Mouse (Mus musculus) frontal cortex, postnatal 14 days (tissue): ENCODE results near the gene Mnd1.

Experiments
- DNase-seq, 2 experiments: peaks; one replicate each; pipeline ENCODE4 v3.0.0; 2022; ENCODE audit warnings: low spot score in 2 of 2

The Mnd1 gene

DNA sequence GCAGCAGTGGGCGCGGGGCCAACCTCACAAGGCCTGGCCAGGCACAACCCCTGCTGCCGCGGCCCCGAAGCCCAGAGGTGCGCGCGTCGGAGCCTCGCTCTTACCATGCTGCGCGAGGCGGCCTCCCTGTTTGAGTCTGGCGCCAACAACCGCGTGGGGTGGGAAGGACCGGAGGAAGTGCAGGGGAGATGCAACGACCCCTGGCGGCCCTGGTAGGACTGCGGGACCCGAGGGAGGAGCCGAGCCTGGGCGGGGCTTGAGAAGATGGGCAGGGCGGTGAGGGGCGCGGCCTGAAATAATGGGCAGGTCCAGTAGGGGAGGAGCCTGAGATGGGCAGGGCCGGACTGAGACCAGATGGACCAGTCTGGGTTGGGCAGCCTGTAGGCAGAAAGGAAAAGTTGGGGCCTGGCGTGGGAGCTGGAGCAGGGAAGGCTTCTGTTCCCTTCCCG is at the start of gene Mnd1:
Mnd1 (minus strand) TSS at position 229 of the 449 bp plus-strand sequence.
- DNase-seq, result peak; percentile 94

- no peak for DNase-seq
Measured at GRCm38 (mm10) chr3:84204640-84205039, 49.1 kb upstream of the Mnd1 start.

DNA sequence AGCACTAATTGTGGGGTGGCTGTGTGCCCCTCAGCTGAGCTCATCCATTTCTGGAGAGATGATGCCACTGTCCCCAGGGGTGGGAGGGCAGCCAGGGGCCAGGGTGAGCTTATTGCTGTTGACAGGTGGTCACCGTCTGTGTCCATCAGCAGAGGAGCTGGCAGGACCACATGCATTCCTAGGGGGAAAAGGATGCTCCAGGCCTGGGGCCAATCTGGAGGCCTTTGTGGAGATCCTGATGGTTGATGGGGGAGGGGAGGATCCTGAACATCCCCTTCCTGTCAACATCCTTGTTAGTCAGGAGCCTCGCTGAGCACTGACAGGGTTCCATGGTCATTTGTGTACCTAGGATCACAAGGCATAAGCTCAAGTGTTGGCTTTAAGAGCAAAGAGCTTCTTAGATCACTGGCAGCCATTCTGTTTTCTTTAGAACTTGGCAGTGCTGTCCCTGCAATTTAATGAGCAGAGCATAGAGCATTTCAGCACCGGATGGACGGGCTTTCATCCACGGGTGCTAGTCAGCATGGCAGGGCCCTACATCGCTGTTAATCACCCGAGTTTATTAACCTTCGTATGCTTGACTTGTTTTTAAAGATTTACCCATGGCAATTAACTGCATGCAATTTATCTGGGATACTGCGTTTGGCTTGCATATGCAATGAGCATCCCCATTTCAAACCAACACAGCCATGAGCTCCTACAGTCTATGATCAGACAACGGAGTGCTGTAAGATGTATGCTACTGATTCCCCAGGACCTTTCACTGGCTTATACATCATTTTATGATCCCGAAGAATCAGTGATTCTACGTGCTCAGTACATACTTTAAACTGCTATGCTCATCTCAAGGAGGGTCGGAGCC is 45.2 kb upstream of the Mnd1 start:
- no peak for DNase-seq

GRCm38 (mm10) chr3:84199516-84199915 is 43.9 kb upstream of the Mnd1 start:
- no peak for DNase-seq

DNA sequence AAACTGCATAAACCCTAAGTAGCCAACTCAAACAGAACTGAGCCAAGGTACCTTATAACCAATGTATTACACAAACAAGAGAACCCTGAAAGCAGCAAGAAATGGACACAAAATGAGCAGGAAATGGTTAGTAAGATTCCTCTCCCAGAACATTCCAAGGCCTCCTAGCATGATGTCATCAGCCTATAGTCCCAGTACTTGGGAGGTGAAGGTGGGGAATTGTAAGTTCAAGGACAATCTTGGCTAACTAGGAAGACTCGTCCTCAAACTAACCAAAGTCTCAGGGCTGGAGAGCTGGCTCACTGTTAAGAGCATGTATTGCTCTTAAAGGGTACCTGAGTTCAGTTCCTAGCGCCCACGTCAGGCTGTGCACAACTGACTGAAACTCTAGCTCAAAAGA is 42.6 kb upstream of the Mnd1 start:
- no peak for DNase-seq

GRCm38 (mm10) chr3:84193881-84194280 is 38.3 kb upstream of the Mnd1 start:
- no peak for DNase-seq

- DNase-seq, result no peak
Measured at GRCm38 (mm10) chr3:84191141-84191881, 35.7 kb upstream of the Mnd1 start.

- DNase-seq, result no peak
Measured at GRCm38 (mm10) chr3:84190513-84191061, 35.0 kb upstream of the Mnd1 start.

DNA sequence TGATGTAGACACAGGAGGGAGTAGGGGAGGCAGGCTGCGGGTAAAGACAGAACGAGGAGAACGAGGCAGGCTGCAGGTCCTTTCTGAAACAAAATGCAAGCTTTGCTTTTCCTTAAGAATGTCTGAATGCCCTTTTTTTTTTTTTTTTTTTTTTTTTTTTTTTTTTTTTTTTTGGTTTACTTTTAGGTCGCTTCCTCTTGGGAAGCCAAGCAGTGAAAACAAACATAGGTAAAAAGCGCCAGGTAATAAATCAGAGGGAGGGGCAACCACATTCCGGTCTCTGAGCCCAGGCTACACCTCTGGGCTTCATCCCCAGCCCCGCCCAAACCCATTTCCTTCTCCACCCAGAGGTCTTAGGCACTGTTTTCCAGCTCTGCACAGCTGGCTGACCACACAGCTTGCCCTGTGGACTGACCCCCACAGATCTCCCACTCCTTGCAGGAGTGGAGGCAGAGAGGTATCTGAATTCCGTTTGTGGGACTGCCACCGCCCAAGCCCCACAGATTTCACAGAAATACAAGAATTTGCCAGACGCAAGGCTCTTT is 34.1 kb upstream of the Mnd1 start:
- no peak for DNase-seq

GRCm38 (mm10) chr3:84181717-84182116 is 26.1 kb upstream of the Mnd1 start:
- DNase-seq, result no peak

DNA sequence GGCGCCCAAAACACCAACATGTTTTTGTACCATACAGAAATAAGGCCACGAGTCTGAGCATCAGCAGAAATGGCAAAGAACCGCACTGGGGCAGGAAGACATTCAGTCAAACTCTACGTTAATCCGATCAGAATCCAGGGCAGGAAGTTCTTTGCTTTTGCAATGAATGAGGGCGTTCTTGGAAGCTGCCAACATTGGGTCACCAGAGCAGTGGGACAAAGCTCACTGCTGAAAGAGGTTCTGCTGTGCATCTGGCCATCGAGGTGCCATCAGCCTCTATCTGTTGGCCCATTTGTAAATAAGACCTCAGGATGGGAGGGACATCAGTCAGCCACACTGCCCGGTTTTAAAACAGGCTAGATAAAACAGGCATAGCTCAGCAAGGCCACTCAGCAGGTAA is 25.5 kb upstream of the Mnd1 start:
- no peak for DNase-seq

- DNase-seq, result no peak
Measured at GRCm38 (mm10) chr3:84180304-84180703, 24.7 kb upstream of the Mnd1 start.

- DNase-seq, result no peak
Measured at GRCm38 (mm10) chr3:84177834-84178233, 22.2 kb upstream of the Mnd1 start.

DNA sequence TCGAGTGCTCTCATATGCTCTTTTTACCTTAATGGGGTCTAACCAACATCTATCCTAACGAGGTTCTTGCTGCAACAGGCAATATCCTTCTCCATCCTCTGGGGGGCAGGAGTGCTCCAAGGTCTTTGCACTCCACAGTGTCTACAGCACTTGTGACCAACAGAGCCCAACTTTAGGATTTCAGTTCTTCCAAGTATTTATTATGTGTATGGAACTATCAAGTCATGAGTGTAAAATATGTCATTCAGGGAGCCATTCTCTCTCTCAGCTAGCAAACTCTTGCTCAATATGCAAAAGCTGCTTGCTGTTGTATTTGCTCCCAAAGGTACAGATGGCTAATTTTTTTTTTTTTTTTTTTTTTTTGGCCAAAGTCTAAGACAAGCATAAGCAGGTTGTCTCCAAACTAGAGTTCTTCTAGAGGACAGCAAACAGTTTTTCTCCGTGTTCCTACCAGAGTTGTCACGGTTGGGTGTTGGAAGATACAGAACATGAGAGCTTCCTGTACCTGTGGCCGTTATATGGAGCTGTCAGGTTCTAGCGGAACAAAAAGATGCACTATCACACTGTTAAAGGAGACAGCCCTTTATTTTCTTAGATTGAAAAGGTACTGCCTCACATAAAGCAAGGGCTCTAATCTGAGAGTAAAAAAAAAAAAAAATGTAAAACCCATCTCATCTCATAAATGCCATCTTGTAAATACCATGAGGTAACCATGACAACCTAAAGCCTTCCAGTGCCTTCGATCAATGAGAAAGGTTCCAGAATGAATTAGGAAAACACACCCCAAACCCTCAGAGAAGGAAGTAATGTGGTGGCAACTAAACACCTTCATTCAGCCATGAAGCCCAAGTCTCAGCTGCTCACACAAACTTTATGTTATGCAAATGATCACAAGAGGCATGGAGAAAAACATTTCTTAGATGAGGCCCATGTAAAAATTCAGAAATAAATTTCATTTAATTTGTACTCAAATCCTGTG is 20.0 kb upstream of the Mnd1 start:
- peak in 1 of 2 experiments; percentile 70 for DNase-seq

GRCm38 (mm10) chr3:84173581-84174154 is 18.1 kb upstream of the Mnd1 start, which contains the start of gene Gm6525:
Gene Gm6525 (plus strand): TSS chr3:84174104.
- DNase-seq, result no peak

- DNase-seq, result no peak
Measured at GRCm38 (mm10) chr3:84172406-84172805, 16.8 kb upstream of the Mnd1 start.

DNA sequence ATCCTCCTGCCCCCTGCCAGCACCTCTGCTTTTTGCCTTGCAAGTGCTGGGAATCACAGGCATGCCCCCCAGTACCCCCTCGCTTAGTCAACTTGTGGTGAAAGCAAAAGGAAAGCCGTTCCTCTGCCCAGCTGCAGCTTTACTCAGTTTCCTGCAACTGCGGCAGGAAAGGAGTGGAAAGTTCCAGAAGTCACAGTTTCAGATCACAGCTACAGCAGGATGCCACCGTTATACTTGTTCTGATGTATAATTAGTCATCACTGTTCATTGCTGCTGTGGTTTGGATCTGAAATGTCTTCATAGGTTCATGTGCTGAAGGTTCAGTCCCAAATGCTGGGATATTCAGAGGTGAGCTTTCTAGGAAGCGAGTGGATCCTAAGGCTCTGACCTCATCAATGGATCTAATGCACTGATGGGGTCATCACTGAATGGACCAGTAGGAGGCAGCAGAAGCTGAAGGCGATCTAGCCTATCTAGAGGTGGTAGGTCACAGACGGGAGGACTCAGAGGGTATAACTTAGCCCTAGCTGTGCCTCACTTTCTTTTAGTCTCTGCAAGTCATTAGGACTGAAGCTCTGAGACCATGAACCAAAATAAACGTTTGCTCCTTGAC is 13.9 kb upstream of the Mnd1 start:
- DNase-seq, result no peak

DNA sequence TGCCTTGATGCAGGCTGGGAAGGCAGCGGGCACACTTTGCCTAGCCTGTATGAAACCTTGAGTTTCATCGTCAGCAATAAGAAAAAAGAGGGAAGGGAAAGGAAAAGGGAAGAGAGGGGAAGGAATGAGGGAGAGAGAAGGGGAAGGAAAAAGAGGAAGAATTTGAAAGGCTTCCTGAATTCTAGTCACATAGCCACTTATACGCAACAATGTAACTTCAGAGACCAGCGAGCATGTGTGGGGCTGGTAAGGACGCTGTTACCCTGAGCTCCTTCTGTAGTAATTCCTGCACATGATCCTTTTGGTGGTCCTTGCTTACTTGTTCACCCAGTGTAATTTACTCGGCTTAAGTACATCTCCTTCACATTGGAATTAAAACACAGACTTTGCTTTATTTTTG is 13.4 kb upstream of the Mnd1 start:
- no peak for DNase-seq

- DNase-seq, result no peak
Measured at GRCm38 (mm10) chr3:84166073-84166472, 10.5 kb upstream of the Mnd1 start.

- DNase-seq, result no peak
Measured at GRCm38 (mm10) chr3:84165391-84165790, 9.8 kb upstream of the Mnd1 start.
